Mouse (Mus musculus): Measurements from ENCODE around the gene Lats2. TPM values are rescaled to one million over a fixed set of nuclear protein-coding genes. Genes with fewer than 3 reads are reported as not detected.
A peak's percentile ranks its signal among the peaks of the same experiment; 100 is the strongest.
"Not testable (repeated sequence)": the region's sequence is repeated elsewhere in the genome, so short reads cannot be mapped to it uniquely, and the experiment has no call there.

The Lats2 gene
- total and polyA plus RNA-seq, 2 experiments from 2014 or later, result 17.2 to 43.7 TPM

DNA sequence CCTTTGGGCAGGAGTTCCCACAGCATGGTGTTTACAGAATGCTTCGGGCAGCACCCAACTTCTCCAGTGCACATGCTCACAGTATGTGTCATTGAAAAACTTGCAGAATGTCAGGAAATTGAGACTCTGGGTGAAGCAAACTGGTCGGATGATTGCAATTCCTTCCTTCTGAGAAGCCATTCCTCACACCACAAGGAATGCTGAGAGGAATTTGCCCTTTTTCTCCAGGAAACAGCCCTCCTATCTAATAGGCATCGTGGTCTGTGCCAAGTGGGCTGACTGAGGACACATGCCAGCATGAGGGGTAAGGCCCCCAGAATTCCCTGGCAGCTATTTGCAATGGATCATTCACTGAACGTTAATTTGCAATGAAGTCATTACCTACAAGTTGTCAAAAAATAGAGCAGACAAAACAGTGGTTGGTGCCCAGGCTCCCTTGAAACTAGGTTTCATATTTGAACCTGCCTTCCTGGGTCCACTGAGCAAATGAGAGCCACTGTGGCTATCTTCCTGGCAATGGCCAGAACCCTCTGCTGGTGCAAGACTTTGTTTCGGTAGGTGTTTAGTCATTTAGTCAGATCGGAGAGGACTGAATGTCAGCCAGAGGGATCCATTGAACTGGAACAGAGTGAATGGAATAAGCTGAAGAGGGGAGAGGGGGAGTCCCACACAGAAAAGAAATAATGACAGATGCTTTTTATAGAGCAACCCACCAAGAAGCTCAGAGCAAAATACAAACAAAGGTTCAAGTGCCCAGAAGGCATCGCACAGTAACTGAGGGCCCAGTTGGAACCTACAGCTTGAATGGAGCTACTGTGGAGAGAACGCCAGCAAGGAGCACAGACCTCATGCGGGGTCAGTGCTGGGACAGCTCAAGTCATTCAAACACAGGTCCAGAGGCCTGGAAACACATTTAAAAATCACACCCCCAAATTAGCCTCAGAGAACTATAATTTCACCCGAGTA lies 2.5 kb upstream of the Lats2 start:
- no peak for DNase-seq (ENCODE audit: low spot score)
- ATAC-seq (ENCODE audit: insufficient read depth, low read depth), result no peak
- Histone ChIP-seq H3K27ac (ENCODE audit: low read depth) (peak overlapping the region; percentile 34; the same call in 1 of the 2 replicates), H3K9me3 (replicated peaks; ENCODE audit: control insufficient read depth, low read length) (no peaks in the 10 kb centered on the region), H3K4me1 (ENCODE audit: control insufficient read depth, insufficient read depth) (0 out of 2 replicates have a peak, but pooled peaks cover 4% of the 10 kb centered on the region), H3K4me2 (ENCODE audit: low read depth, low read length) (no peak overlapping the region), H3K36me3 (replicated peaks; ENCODE audit: control insufficient read depth, insufficient read depth, low read length) (no peaks in the 10 kb centered on the region), H3K27me3 (ENCODE audit: control insufficient read depth, insufficient read depth, low read length) (no peaks in the 10 kb centered on the region), H3K4me3 (ENCODE audit: low read depth, low read length) (no peak overlapping the region), H3K9ac (replicated peaks; ENCODE audit: low read depth, low read length) (no peak overlapping the region)
- WGBS, result 60% methylated on average over 10 of the region's 10 CpGs
- TF ChIP-seq CTCF (IDR thresholded peaks at IDR 0.05; ENCODE audit: low read depth) (no peak), EP300 (IDR thresholded peaks at IDR 0.05; ENCODE audit: low read depth) (no peak)

DNA sequence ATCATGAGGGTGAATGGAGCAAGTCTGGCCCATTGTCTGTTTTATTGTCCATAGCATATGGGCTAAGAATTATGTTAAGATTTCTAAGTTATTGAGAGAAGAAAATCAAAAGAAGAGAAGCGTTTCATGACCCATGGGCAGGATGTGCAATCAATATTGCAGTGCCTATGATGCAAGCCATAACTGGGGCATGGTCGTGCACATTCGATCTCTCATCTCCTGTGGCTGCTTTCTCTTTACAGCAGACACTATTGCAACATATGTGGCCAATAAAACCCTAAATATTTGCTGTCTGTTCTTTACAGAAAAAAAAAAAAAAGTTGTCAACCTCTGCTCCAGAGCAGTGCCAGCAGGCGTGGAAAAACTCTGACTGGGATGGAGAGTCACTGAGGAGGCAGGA lies 2.1 kb downstream of the Lats2 start:
- H3K27ac ChIP-seq (ENCODE audit: low read depth), result no peak overlapping the region
- H3K9ac ChIP-seq (replicated peaks; ENCODE audit: low read depth, low read length), result no peak overlapping the region
- no peaks in the 10 kb centered on the region for H3K9me3 ChIP-seq (replicated peaks; ENCODE audit: control insufficient read depth, low read length)
- H3K4me1 ChIP-seq (ENCODE audit: control insufficient read depth, insufficient read depth), result peaks cover 17% of the 10 kb centered on the region; the same call in 1 of the 2 replicates
- WGBS, result 91% methylated on average over 4 of the region's 4 CpGs
- ATAC-seq (ENCODE audit: insufficient read depth, low read depth), result no peak
- H3K27me3 ChIP-seq (ENCODE audit: control insufficient read depth, insufficient read depth, low read length), result no peaks in the 10 kb centered on the region
- TF ChIP-seq EP300 (IDR thresholded peaks at IDR 0.05; ENCODE audit: low read depth), result no peak
- no peak for TF ChIP-seq CTCF (IDR thresholded peaks at IDR 0.05; ENCODE audit: low read depth)
- no peak for DNase-seq (ENCODE audit: low spot score)
- H3K4me3 ChIP-seq (ENCODE audit: low read depth, low read length), result no peak overlapping the region
- H3K36me3 ChIP-seq (replicated peaks; ENCODE audit: control insufficient read depth, insufficient read depth, low read length), result no peaks in the 10 kb centered on the region
- H3K4me2 ChIP-seq (ENCODE audit: low read depth, low read length), result no peak overlapping the region

GRCm38 (mm10) chr14:57755661-57756060 lies 2.5 kb downstream of the Lats2 start:
- H3K4me2 ChIP-seq (ENCODE audit: low read depth, low read length), result no peak overlapping the region
- ATAC-seq (ENCODE audit: insufficient read depth, low read depth) (no peak), DNase-seq (ENCODE audit: low spot score) (no peak)
- no peak overlapping the region for H3K27ac ChIP-seq (ENCODE audit: low read depth)
- H3K4me3 ChIP-seq (ENCODE audit: low read depth, low read length), result no peak overlapping the region
- TF ChIP-seq EP300 (IDR thresholded peaks at IDR 0.05; ENCODE audit: low read depth) (no peak), CTCF (IDR thresholded peaks at IDR 0.05; ENCODE audit: low read depth) (no peak)
- H3K9me3 ChIP-seq (replicated peaks; ENCODE audit: control insufficient read depth, low read length), result no peaks in the 10 kb centered on the region
- WGBS, result 91% methylated on average over 2 of the region's 2 CpGs
- peaks cover 13% of the 10 kb centered on the region; the same call in 1 of the 2 replicates for H3K4me1 ChIP-seq (ENCODE audit: control insufficient read depth, insufficient read depth)
- no peaks in the 10 kb centered on the region for H3K27me3 ChIP-seq (ENCODE audit: control insufficient read depth, insufficient read depth, low read length)
- H3K36me3 ChIP-seq (replicated peaks; ENCODE audit: control insufficient read depth, insufficient read depth, low read length), result no peaks in the 10 kb centered on the region
- H3K9ac ChIP-seq (replicated peaks; ENCODE audit: low read depth, low read length), result no peak overlapping the region

DNA sequence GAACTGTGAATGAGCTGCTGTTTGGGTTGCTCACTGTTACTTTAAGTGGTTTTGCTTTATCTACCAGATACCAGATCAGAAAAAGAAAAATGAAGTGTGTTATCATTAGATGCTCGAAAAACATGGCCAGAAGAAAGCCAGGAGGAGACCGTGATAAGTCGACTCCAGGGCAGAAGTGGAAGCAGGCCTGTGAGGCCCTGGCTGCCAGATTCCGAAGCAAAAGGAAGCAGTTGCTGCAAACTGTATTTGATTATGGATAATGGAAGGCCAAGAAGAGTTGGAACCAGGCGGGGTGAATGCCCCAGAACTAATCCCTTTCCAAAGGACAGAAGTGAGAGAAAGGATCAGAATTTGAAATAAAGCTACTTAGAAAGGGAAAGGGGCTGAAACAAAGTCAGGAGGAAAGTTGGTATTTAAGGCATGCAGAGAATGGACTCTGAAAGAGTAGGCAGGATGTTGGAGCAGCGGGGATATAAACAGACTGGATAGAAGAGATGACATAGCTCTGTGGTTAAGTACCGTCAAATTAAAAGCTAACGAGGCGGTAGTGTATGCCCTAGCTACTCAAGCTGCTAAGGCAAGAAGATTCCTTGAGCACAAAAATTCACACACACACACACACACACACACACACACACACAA lies 4.7 kb downstream of the Lats2 start:
- WGBS, result 5% methylated on average over 9 of the region's 9 CpGs
- Histone ChIP-seq H3K27ac (ENCODE audit: low read depth) (peak overlapping the region; percentile 85), H3K36me3 (replicated peaks; ENCODE audit: control insufficient read depth, insufficient read depth, low read length) (no peaks in the 10 kb centered on the region), H3K4me1 (ENCODE audit: control insufficient read depth, insufficient read depth) (peaks cover 13% of the 10 kb centered on the region; the same call in 1 of the 2 replicates), H3K27me3 (ENCODE audit: control insufficient read depth, insufficient read depth, low read length) (no peaks in the 10 kb centered on the region), H3K4me2 (ENCODE audit: low read depth, low read length) (peak overlapping the region; percentile 11; the same call in 1 of the 2 replicates), H3K9me3 (replicated peaks; ENCODE audit: control insufficient read depth, low read length) (no peaks in the 10 kb centered on the region), H3K9ac (replicated peaks; ENCODE audit: low read depth, low read length) (no peak overlapping the region), H3K4me3 (ENCODE audit: low read depth, low read length) (no peak overlapping the region)
- TF ChIP-seq EP300 (IDR thresholded peaks at IDR 0.05; ENCODE audit: low read depth), result no peak
- TF ChIP-seq CTCF (IDR thresholded peaks at IDR 0.05; ENCODE audit: low read depth), result no peak
- ATAC-seq (ENCODE audit: insufficient read depth, low read depth) (peak; percentile 83; the same call in 1 of the 2 replicates), DNase-seq (ENCODE audit: low spot score) (peak; percentile 73)

DNA sequence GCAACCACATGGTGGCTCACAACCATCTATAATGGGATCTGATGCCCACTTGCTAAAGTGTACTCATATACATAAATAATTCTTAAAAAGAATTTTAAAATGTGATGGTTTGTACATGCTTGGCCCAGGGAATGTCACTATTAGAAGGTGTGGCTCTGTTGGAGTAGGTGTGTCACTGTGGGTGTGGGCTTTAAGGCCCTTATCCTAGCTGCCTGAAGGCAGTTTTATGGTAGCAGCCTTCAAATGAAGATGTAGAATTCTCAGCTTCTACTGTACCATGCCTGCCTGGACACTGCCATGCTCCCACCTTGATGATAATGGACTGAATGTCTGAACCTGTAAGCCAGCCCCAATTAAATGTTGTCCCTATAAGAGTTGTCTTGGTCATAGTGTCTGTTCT lies 7.2 kb downstream of the Lats2 start:
- H3K4me1 ChIP-seq (ENCODE audit: control insufficient read depth, insufficient read depth), result peaks cover 13% of the 10 kb centered on the region
- H3K4me2 ChIP-seq (ENCODE audit: low read depth, low read length); H3K27ac ChIP-seq (ENCODE audit: low read depth); H3K36me3 ChIP-seq (replicated peaks; ENCODE audit: control insufficient read depth, insufficient read depth, low read length); H3K4me3 ChIP-seq (ENCODE audit: low read depth, low read length); H3K9ac ChIP-seq (replicated peaks; ENCODE audit: low read depth, low read length); H3K27me3 ChIP-seq (ENCODE audit: control insufficient read depth, insufficient read depth, low read length); ATAC-seq (ENCODE audit: insufficient read depth, low read depth); DNase-seq (ENCODE audit: low spot score); H3K9me3 ChIP-seq (replicated peaks; ENCODE audit: control insufficient read depth, low read length): not testable (repeated sequence)
